Comparison of ENCODE assay signal across 13 mouse cellular contexts in the genomic region with DNA sequence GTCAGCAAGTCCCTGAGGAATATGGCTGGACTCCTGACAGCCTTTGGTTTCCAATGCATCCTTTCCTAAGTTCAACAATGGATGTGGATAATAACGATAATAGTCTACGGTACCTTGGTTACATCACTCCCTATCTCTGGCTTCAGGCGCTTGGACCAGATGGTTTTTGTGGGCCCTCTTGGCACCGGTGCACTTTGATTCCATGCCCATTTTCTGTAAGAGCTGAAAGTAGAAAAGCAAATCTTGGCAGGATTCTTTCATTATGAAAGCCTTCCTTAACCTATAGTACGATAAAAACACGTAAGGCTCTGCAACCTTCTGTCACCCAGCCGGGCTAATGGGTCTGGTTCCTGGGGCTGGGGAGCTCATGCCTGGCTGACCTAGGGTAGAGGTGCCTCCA. TPM values are rescaled to one million over a fixed set of nuclear protein-coding genes. Genes with fewer than 3 reads are reported as not detected.
DNase-seq lines count a peak whose midpoint lies in the region; ATAC-seq and TF ChIP-seq lines count a peak whose summit lies in the region.
"Had no signal": no experiment of that assay in that cellular context is flagged by ENCODE, and none has a peak within 500 bp of the region (broad histone marks: within the 10 kb centered on the region; RNA-seq: fewer than 3 reads in every experiment).

No protein-coding gene starts in this region.

- H3K9ac ChIP-seq in stomach, postnatal 0 days (ENCODE audit: low read length) = no peak overlapping the region

- no peak for TF ChIP-seq CTCF in brain, embryonic 14.5 days (IDR thresholded peaks at IDR 0.05; ENCODE audit: borderline replicate concordance, extremely low read depth, insufficient read depth, insufficient read length)
- no peak for TF ChIP-seq CTCF in stomach, postnatal 0 days (IDR thresholded peaks at IDR 0.05; ENCODE audit: low read depth)

- no peak overlapping the region for H3K4me3 ChIP-seq in stomach, postnatal 0 days (ENCODE audit: low read depth, low read length)
- H3K4me3 ChIP-seq: myocyte had no signal

- H3K27me3 ChIP-seq in stomach, postnatal 0 days (ENCODE audit: control insufficient read depth, insufficient read depth, low read length) = no peaks in the 10 kb centered on the region

- TF ChIP-seq POLR2A in brain, embryonic 14.5 days (IDR thresholded peaks at IDR 0.05; ENCODE audit: borderline replicate concordance, extremely low read depth, insufficient read depth, insufficient read length, poor library complexity, severe bottlenecking) = no peak

- no peaks in the 10 kb centered on the region for H3K9me3 ChIP-seq in stomach, postnatal 0 days (ENCODE audit: control insufficient read depth, low read length)

- H3K27ac ChIP-seq in stomach, postnatal 0 days (replicated peaks) = no peak overlapping the region

- H3K36me3 ChIP-seq in stomach, postnatal 0 days (ENCODE audit: control insufficient read depth, insufficient read depth, low read length) = no peaks in the 10 kb centered on the region

- peak; percentile 75 for DNase-seq in brain, embryonic 14.5 days (ENCODE audit: low read depth)
- DNase-seq in cerebellum, postnatal 10 days = peak; percentile 79 to 81
- peak; percentile 40 for DNase-seq in layer of hippocampus, adult 9-10 months (ENCODE audit: low spot score)
- peak; percentile 32 for DNase-seq in left cerebral cortex, postnatal 4 days
- no peak for DNase-seq in adrenal gland, adult 8-10 months
- DNase-seq in stomach, postnatal 0 days (ENCODE audit: low spot score) = no peak
- no peak for DNase-seq in urinary bladder, postnatal 14 days (ENCODE audit: low spot score)
- no peak for DNase-seq in kidney, adult 18-20 months
- DNase-seq: gastrocnemius, postnatal 36 days; kidney, adult 2 months; liver; lung, postnatal 14 days had no signal

- ATAC-seq in stomach, postnatal 0 days (ENCODE audit: low FRiP score, low TSS enrichment) = no peak

- intact Hi-C loops in left cerebral cortex, postnatal 4 days (cut with DNase I) = no loop called here

- no peak overlapping the region for H3K4me2 ChIP-seq in stomach, postnatal 0 days (replicated peaks; ENCODE audit: low read depth)

- 69% methylated on average over 7 of the region's 7 CpGs for WGBS in stomach, postnatal 0 days

- H3K4me1 ChIP-seq in stomach, postnatal 0 days (replicated peaks; ENCODE audit: control insufficient read depth, insufficient read depth) = no peaks in the 10 kb centered on the region

- TF ChIP-seq EP300 in stomach, postnatal 0 days (optimal IDR thresholded peaks at IDR 0.05) = no peak

RNA-seq across cellular contexts. Expression of a gene that starts 51.3 kb away (rescaled TPM):
- 102 and 130 TPM in 2 replicates for polyA plus RNA-seq in brain, embryonic 14.5 days (2012; rRNA removed)
- total RNA-seq in left cerebral cortex, postnatal 4 days (2021) = 100 to 1,000 TPM; 157 TPM
- 100 to 1,000 TPM; 109 to 148 (median 123) TPM for total RNA-seq in adrenal gland, adult 8-10 months (2022)
- 53.5 and 62.0 TPM in 2 replicates for polyA plus RNA-seq in stomach, postnatal 0 days (2015; fragmentation: Nextera tagmentation; extraction: Ambion mirVana)

Comparison
In these comparisons a context has a peak if more than half of its experiments do, and no peak if none do; other contexts are left out.
1. DNase-seq: peak in brain, embryonic 14.5 days (single experiment), cerebellum, postnatal 10 days (2 of 2), layer of hippocampus, adult 9-10 months (single experiment) and left cerebral cortex, postnatal 4 days (single experiment); none in adrenal gland, adult 8-10 months (single experiment), stomach, postnatal 0 days (single experiment), urinary bladder, postnatal 14 days (single experiment) and kidney, adult 18-20 months (single experiment).